ENCODE assay signal across 13 mouse cellular contexts in the genomic region with DNA sequence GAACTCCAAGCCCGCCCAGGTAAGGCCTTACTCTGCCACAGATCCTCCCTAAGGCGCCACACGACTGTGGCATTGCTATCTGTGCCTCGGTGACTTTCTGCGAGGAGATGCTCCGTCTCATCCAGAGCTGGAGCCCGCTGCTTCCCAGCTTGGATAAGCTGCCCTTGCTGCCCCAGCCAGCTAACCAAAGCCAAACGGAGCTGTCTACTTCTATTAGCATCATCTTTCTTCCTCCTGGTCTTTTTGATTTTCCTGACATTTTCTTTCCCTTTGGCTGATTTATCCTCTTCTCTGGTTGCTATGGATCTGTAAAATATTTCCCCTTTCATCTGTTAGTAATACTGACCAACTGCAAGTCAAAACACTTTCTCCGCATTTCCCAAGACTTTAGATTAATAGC. TPM values are rescaled to one million over a fixed set of nuclear protein-coding genes. Genes with fewer than 3 reads are reported as not detected.
DNase-seq lines count a peak whose midpoint lies in the region; ATAC-seq and TF ChIP-seq lines count a peak whose summit lies in the region.
"Had no signal": no experiment of that assay in that cellular context is flagged by ENCODE, and none has a peak within 500 bp of the region (broad histone marks: within the 10 kb centered on the region; RNA-seq: fewer than 3 reads in every experiment).

No protein-coding gene starts in this region.

- TF ChIP-seq CTCF in cerebellum, adult 2 months (IDR thresholded peaks at IDR 0.05; ENCODE audit: borderline replicate concordance, insufficient read depth, low read depth, low read length) = no peak
- no peak for TF ChIP-seq CTCF in stomach, postnatal 0 days (IDR thresholded peaks at IDR 0.05; ENCODE audit: low read depth)

- no peaks in the 10 kb centered on the region for H3K9me3 ChIP-seq in midbrain, embryonic 11.5 days (ENCODE audit: control insufficient read depth, low read length)
- no peaks in the 10 kb centered on the region for H3K9me3 ChIP-seq in midbrain, embryonic 13.5 days
- no peaks in the 10 kb centered on the region for H3K9me3 ChIP-seq in limb, embryonic 13.5 days
- H3K9me3 ChIP-seq in stomach, postnatal 0 days (ENCODE audit: control insufficient read depth, low read length) = no peaks in the 10 kb centered on the region
- H3K9me3 ChIP-seq: heart, embryonic 10.5 days; liver, embryonic 15.5 days had no signal

- H3K27ac ChIP-seq in cerebellum, adult 2 months (ENCODE audit: insufficient read depth, low read length) = no peak overlapping the region
- H3K27ac ChIP-seq in midbrain, embryonic 11.5 days (ENCODE audit: low read depth, low read length) = peak overlapping the region; percentile 44; the same call in 1 of the 2 replicates
- H3K27ac ChIP-seq in midbrain, embryonic 13.5 days = no peak overlapping the region
- H3K27ac ChIP-seq in limb, embryonic 13.5 days = no peak overlapping the region
- peak overlapping the region; percentile 65; the same call in 1 of the 2 replicates for H3K27ac ChIP-seq in stomach, postnatal 0 days (replicated peaks)
- H3K27ac ChIP-seq: heart, embryonic 10.5 days; liver, embryonic 15.5 days had no signal

- no peak for ATAC-seq in midbrain, embryonic 11.5 days (ENCODE audit: low FRiP score)
- no peak for ATAC-seq in midbrain, embryonic 13.5 days
- no peak for ATAC-seq in limb, embryonic 13.5 days (ENCODE audit: low FRiP score, low read depth)
- no peak; the same call in 1 of the 2 replicates for ATAC-seq in stomach, postnatal 0 days (ENCODE audit: low FRiP score, low TSS enrichment)

- 40% methylated on average over 9 of the region's 9 CpGs for WGBS in cerebellum, adult 2 months
- 54% methylated on average over 9 of the region's 9 CpGs for WGBS in midbrain, embryonic 11.5 days
- 59% methylated on average over 9 of the region's 9 CpGs for WGBS in midbrain, embryonic 13.5 days
- 75% methylated on average over 9 of the region's 9 CpGs for WGBS in limb, embryonic 13.5 days
- WGBS in stomach, postnatal 0 days = 74% methylated on average over 9 of the region's 9 CpGs

- TF ChIP-seq POLR2A in cerebellum, adult 2 months (IDR thresholded peaks at IDR 0.05; ENCODE audit: borderline replicate concordance, insufficient read depth, low read length) = no peak

- H3K4me1 ChIP-seq in cerebellum, adult 2 months (ENCODE audit: control insufficient read depth, insufficient read depth, low read length) = peaks cover 15% of the 10 kb centered on the region
- peaks cover 17% of the 10 kb centered on the region for H3K4me1 ChIP-seq in midbrain, embryonic 11.5 days (ENCODE audit: control insufficient read depth, insufficient read depth, low read length)
- H3K4me1 ChIP-seq in midbrain, embryonic 13.5 days (replicated peaks) = peaks cover 31% of the 10 kb centered on the region
- H3K4me1 ChIP-seq in limb, embryonic 13.5 days = peaks cover 16% of the 10 kb centered on the region
- H3K4me1 ChIP-seq in stomach, postnatal 0 days (replicated peaks; ENCODE audit: control insufficient read depth, insufficient read depth) = no peaks in the 10 kb centered on the region
- H3K4me1 ChIP-seq: liver, embryonic 15.5 days had no signal

- no peak for TF ChIP-seq EP300 in stomach, postnatal 0 days (optimal IDR thresholded peaks at IDR 0.05)

- H3K27me3 ChIP-seq in cerebellum, adult 2 months (ENCODE audit: control insufficient read depth, insufficient read depth, low read length) = no peaks in the 10 kb centered on the region
- no peaks in the 10 kb centered on the region for H3K27me3 ChIP-seq in midbrain, embryonic 11.5 days (ENCODE audit: control insufficient read depth, insufficient read depth, low read length)
- no peaks in the 10 kb centered on the region for H3K27me3 ChIP-seq in midbrain, embryonic 13.5 days
- H3K27me3 ChIP-seq in limb, embryonic 13.5 days = no peaks in the 10 kb centered on the region
- H3K27me3 ChIP-seq in stomach, postnatal 0 days (ENCODE audit: control insufficient read depth, insufficient read depth, low read length) = no peaks in the 10 kb centered on the region
- H3K27me3 ChIP-seq: liver, embryonic 15.5 days had no signal

- H3K4me3 ChIP-seq in cerebellum, adult 2 months (replicated peaks; ENCODE audit: insufficient read depth, low read depth, low read length) = no peak overlapping the region
- no peak overlapping the region for H3K4me3 ChIP-seq in midbrain, embryonic 11.5 days (ENCODE audit: low read depth, low read length)
- H3K4me3 ChIP-seq in midbrain, embryonic 13.5 days (replicated peaks) = no peak overlapping the region
- H3K4me3 ChIP-seq in limb, embryonic 13.5 days = no peak overlapping the region
- no peak overlapping the region for H3K4me3 ChIP-seq in stomach, postnatal 0 days (ENCODE audit: low read depth, low read length)
- H3K4me3 ChIP-seq: heart, embryonic 10.5 days; liver, embryonic 15.5 days had no signal

- H3K36me3 ChIP-seq in midbrain, embryonic 11.5 days (ENCODE audit: control insufficient read depth, insufficient read depth, low read length) = no peaks in the 10 kb centered on the region
- no peaks in the 10 kb centered on the region for H3K36me3 ChIP-seq in midbrain, embryonic 13.5 days
- H3K36me3 ChIP-seq in limb, embryonic 13.5 days = peaks cover 11% of the 10 kb centered on the region
- no peaks in the 10 kb centered on the region for H3K36me3 ChIP-seq in stomach, postnatal 0 days (ENCODE audit: control insufficient read depth, insufficient read depth, low read length)
- H3K36me3 ChIP-seq: liver, embryonic 15.5 days had no signal

- DNase-seq in cerebellum, postnatal 14 days = peak; percentile 74 to 75
- no peak for DNase-seq in cerebellum, adult 2 months
- no peak for DNase-seq in midbrain, embryonic 11.5 days (ENCODE audit: low spot score, missing footprints)
- no peak for DNase-seq in stomach, postnatal 0 days (ENCODE audit: low spot score)
- DNase-seq in spleen, postnatal 36 days (ENCODE audit: low spot score in 2 of 2) = no peak
- no peak for DNase-seq in lung, postnatal 14 days
- DNase-seq: cerebellum, postnatal 36 days; gastrocnemius, postnatal 36 days; heart, postnatal 14 days had no signal

- no peak overlapping the region for H3K9ac ChIP-seq in midbrain, embryonic 11.5 days (ENCODE audit: low read length)
- H3K9ac ChIP-seq in midbrain, embryonic 13.5 days (replicated peaks) = no peak overlapping the region
- H3K9ac ChIP-seq in limb, embryonic 13.5 days = 0 out of 2 replicates have a peak overlapping the region, but pooled peaks have one; percentile 8
- no peak overlapping the region for H3K9ac ChIP-seq in stomach, postnatal 0 days (ENCODE audit: low read length)
- H3K9ac ChIP-seq: liver, embryonic 15.5 days had no signal

- no peak overlapping the region for H3K4me2 ChIP-seq in midbrain, embryonic 11.5 days
- H3K4me2 ChIP-seq in midbrain, embryonic 13.5 days (replicated peaks) = no peak overlapping the region
- H3K4me2 ChIP-seq in limb, embryonic 13.5 days (replicated peaks) = no peak overlapping the region
- H3K4me2 ChIP-seq in stomach, postnatal 0 days (replicated peaks; ENCODE audit: low read depth) = no peak overlapping the region
- H3K4me2 ChIP-seq: liver, embryonic 15.5 days had no signal

RNA-seq across cellular contexts. Expression of a gene that starts 37.9 kb away (rescaled TPM):
- polyA plus RNA-seq in cerebellum, adult 2 months (2012; rRNA removed) = 15.0 and 16.2 TPM in 2 replicates
- polyA plus RNA-seq in midbrain, embryonic 11.5 days (2014; fragmentation: Nextera tagmentation; extraction: Ambion mirVana) = 33.7 and 38.7 TPM in 2 replicates
- polyA plus RNA-seq in midbrain, embryonic 13.5 days (2015; fragmentation: Nextera tagmentation; extraction: Ambion mirVana) = 27.7 and 28.6 TPM in 2 replicates
- polyA plus RNA-seq in limb, embryonic 13.5 days (2015; fragmentation: Nextera tagmentation; extraction: Ambion mirVana) = 36.4 and 38.8 TPM in 2 replicates
- polyA plus RNA-seq in stomach, postnatal 0 days (2015; fragmentation: Nextera tagmentation; extraction: Ambion mirVana) = 9.5 and 9.9 TPM in 2 replicates

RNA-seq across cellular contexts. Expression of a gene that starts 39.0 kb away (rescaled TPM):
- polyA plus RNA-seq in cerebellum, adult 2 months (2012; rRNA removed) = 185 and 196 TPM in 2 replicates
- polyA plus RNA-seq in midbrain, embryonic 11.5 days (2014; fragmentation: Nextera tagmentation; extraction: Ambion mirVana) = 228 and 233 TPM in 2 replicates
- polyA plus RNA-seq in midbrain, embryonic 13.5 days (2015; fragmentation: Nextera tagmentation; extraction: Ambion mirVana) = 331 and 333 TPM in 2 replicates
- polyA plus RNA-seq in limb, embryonic 13.5 days (2015; fragmentation: Nextera tagmentation; extraction: Ambion mirVana) = 145 and 152 TPM in 2 replicates
- 90.1 and 94.7 TPM in 2 replicates for polyA plus RNA-seq in stomach, postnatal 0 days (2015; fragmentation: Nextera tagmentation; extraction: Ambion mirVana)

Comparison
In these comparisons a context has a peak if more than half of its experiments do, and no peak if none do; other contexts are left out.
1. DNase-seq: peak in cerebellum, postnatal 14 days (2 of 2); none in cerebellum, adult 2 months (0 of 2), midbrain, embryonic 11.5 days (single experiment), stomach, postnatal 0 days (single experiment), spleen, postnatal 36 days (0 of 2) and lung, postnatal 14 days (single experiment).
2. H3K27ac ChIP-seq: peak in midbrain, embryonic 11.5 days (single experiment) and stomach, postnatal 0 days (single experiment); none in cerebellum, adult 2 months (single experiment), midbrain, embryonic 13.5 days (single experiment) and limb, embryonic 13.5 days (single experiment).